In genomic region chr2:30445312-30445711, GRCm38 (mm10) we compare ENCODE assay signal across 9 mouse cellular contexts. TPM values are rescaled to one million over a fixed set of nuclear protein-coding genes. Genes with fewer than 3 reads are reported as not detected.
DNase-seq lines count a peak whose midpoint lies in the region; TF ChIP-seq lines count a peak whose summit lies in the region.
"Had no signal": no experiment of that assay in that cellular context is flagged by ENCODE, and none has a peak within 500 bp of the region (broad histone marks: within the 10 kb centered on the region; RNA-seq: fewer than 3 reads in every experiment).

No protein-coding gene starts in this region.

- 4% methylated on average over 2 of the region's 2 CpGs for WGBS in embryonic facial prominence, embryonic 10.5 days
- 78% methylated on average over 2 of the region's 2 CpGs for WGBS in cerebellum, adult 2 months

- DNase-seq in layer of hippocampus, adult 2 months (ENCODE audit: low spot score in 2 of 2) = no peak
- no peak for DNase-seq in layer of hippocampus, postnatal 36 days
- peak; percentile 88 for DNase-seq in embryonic facial prominence, embryonic 10.5 days (ENCODE audit: low spot score)
- peak; percentile 73 for DNase-seq in kidney, adult 11 months
- peak; percentile 74 for DNase-seq in lung, postnatal 10 days
- no peak for DNase-seq in natural killer cell, adult 2 months (ENCODE audit: low spot score in 2 of 2)
- no peak for DNase-seq in layer of hippocampus, adult 8-10 months (ENCODE audit: low spot score in 2 of 2)
- DNase-seq in cerebellum, adult 2 months = no peak

- peaks cover 80% of the 10 kb centered on the region for H3K4me1 ChIP-seq in embryonic facial prominence, embryonic 10.5 days
- peaks cover 54% of the 10 kb centered on the region for H3K4me1 ChIP-seq in cerebellum, adult 2 months (ENCODE audit: control insufficient read depth, insufficient read depth, low read length)

- peaks cover 11% of the 10 kb centered on the region; the same call in 1 of the 2 replicates for H3K9me3 ChIP-seq in embryonic facial prominence, embryonic 10.5 days

- 0 out of 2 replicates have a peak overlapping the region, but pooled peaks have one; percentile 36 for H3K27ac ChIP-seq in layer of hippocampus, adult 2 months
- peak overlapping the region; percentile 98 for H3K27ac ChIP-seq in embryonic facial prominence, embryonic 10.5 days (replicated peaks)
- no peak overlapping the region for H3K27ac ChIP-seq in cerebellum, adult 2 months (ENCODE audit: insufficient read depth, low read length)
- H3K27ac ChIP-seq: macrophage had no signal

- TF ChIP-seq CTCF in layer of hippocampus, adult 2 months (conservative IDR thresholded peaks at IDR 0.05) = no peak
- no peak for TF ChIP-seq CTCF in cerebellum, adult 2 months (IDR thresholded peaks at IDR 0.05; ENCODE audit: borderline replicate concordance, insufficient read depth, low read depth, low read length)

- TF ChIP-seq POLR2A in cerebellum, adult 2 months (IDR thresholded peaks at IDR 0.05; ENCODE audit: borderline replicate concordance, insufficient read depth, low read length) = no peak

- no peaks in the 10 kb centered on the region for H3K27me3 ChIP-seq in embryonic facial prominence, embryonic 10.5 days (replicated peaks; ENCODE audit: low read depth, poor library complexity, severe bottlenecking)
- H3K27me3 ChIP-seq in cerebellum, adult 2 months (ENCODE audit: control insufficient read depth, insufficient read depth, low read length) = no peaks in the 10 kb centered on the region

- peaks cover 81% of the 10 kb centered on the region for H3K36me3 ChIP-seq in embryonic facial prominence, embryonic 10.5 days (replicated peaks)

- H3K4me3 ChIP-seq in layer of hippocampus, adult 2 months = no peak overlapping the region
- peak overlapping the region; percentile 23 for H3K4me3 ChIP-seq in embryonic facial prominence, embryonic 10.5 days
- H3K4me3 ChIP-seq in cerebellum, adult 2 months (replicated peaks; ENCODE audit: insufficient read depth, low read depth, low read length) = no peak overlapping the region

RNA-seq across cellular contexts. Expression of gene Ier5l, which starts 28.7 kb away (rescaled TPM):
- 10 to 100 TPM; 12.2 to 13.1 TPM for total RNA-seq in layer of hippocampus, adult 2 months (2021)
- 10 to 100 TPM; 10.4 to 12.7 TPM for total RNA-seq in layer of hippocampus, postnatal 36 days (2021)
- 2.8 and 3.4 TPM in 2 replicates for polyA plus RNA-seq in embryonic facial prominence, embryonic 10.5 days (2016; fragmentation: Nextera tagmentation; extraction: Ambion mirVana)
- total RNA-seq in layer of hippocampus, adult 8-10 months (2022) = 10 to 100 TPM; 11.6 to 12.5 (median 12.4) TPM
- polyA plus RNA-seq in cerebellum, adult 2 months (2012; rRNA removed) = 5.1 and 7.5 TPM in 2 replicates

RNA-seq across cellular contexts. Expression of gene Ptpa, which starts 29.5 kb away (rescaled TPM):
- total RNA-seq in layer of hippocampus, adult 2 months (2021) = 100 to 1,000 TPM; 152 to 168 TPM
- total RNA-seq in layer of hippocampus, postnatal 36 days (2021) = 100 to 1,000 TPM; 166 to 168 TPM
- polyA plus RNA-seq in embryonic facial prominence, embryonic 10.5 days (2016; fragmentation: Nextera tagmentation; extraction: Ambion mirVana) = 161 and 162 TPM in 2 replicates
- total RNA-seq in layer of hippocampus, adult 8-10 months (2022) = 100 to 1,000 TPM; 165 to 175 (median 173) TPM
- 204 and 207 TPM in 2 replicates for polyA plus RNA-seq in cerebellum, adult 2 months (2012; rRNA removed)

RNA-seq across cellular contexts. Expression of gene Crat, which starts 29.7 kb away (rescaled TPM):
- 10 to 100 TPM; 50.9 to 51.6 TPM for total RNA-seq in layer of hippocampus, adult 2 months (2021)
- total RNA-seq in layer of hippocampus, postnatal 36 days (2021) = 10 to 100 TPM; 42.5 to 46.1 TPM
- 19.9 and 20.3 TPM in 2 replicates for polyA plus RNA-seq in embryonic facial prominence, embryonic 10.5 days (2016; fragmentation: Nextera tagmentation; extraction: Ambion mirVana)
- total RNA-seq in layer of hippocampus, adult 8-10 months (2022) = 10 to 100 TPM; 48.9 to 59.3 (median 50.7) TPM
- polyA plus RNA-seq in cerebellum, adult 2 months (2012; rRNA removed) = 50.9 and 52.1 TPM in 2 replicates

RNA-seq across cellular contexts. Expression of gene Dolpp1, which starts 53.3 kb away (rescaled TPM):
- total RNA-seq in layer of hippocampus, adult 2 months (2021) = 10 to 100 TPM; 22.8 to 24.0 TPM
- total RNA-seq in layer of hippocampus, postnatal 36 days (2021) = 10 to 100 TPM; 26.8 to 28.6 TPM
- 46.2 and 47.9 TPM in 2 replicates for polyA plus RNA-seq in embryonic facial prominence, embryonic 10.5 days (2016; fragmentation: Nextera tagmentation; extraction: Ambion mirVana)
- 10 to 100 TPM; 23.2 to 30.7 (median 25.1) TPM for total RNA-seq in layer of hippocampus, adult 8-10 months (2022)
- polyA plus RNA-seq in cerebellum, adult 2 months (2012; rRNA removed) = 50.5 and 55.9 TPM in 2 replicates

Comparison
In these comparisons a context has a peak if more than half of its experiments do, and no peak if none do; other contexts are left out.
1. DNase-seq: peak in embryonic facial prominence, embryonic 10.5 days (single experiment), kidney, adult 11 months (single experiment) and lung, postnatal 10 days (single experiment); none in layer of hippocampus, adult 2 months (0 of 2), layer of hippocampus, postnatal 36 days (0 of 2), natural killer cell, adult 2 months (0 of 2), layer of hippocampus, adult 8-10 months (0 of 2) and cerebellum, adult 2 months (0 of 2).